Mouse (Mus musculus): ENCODE measurements around the gene Caprin1. TPM values are rescaled to one million over a fixed set of nuclear protein-coding genes. Genes with fewer than 3 reads are reported as not detected.

Gene Caprin1
- polyA plus RNA-seq, 1 experiment: 389 TPM

DNA sequence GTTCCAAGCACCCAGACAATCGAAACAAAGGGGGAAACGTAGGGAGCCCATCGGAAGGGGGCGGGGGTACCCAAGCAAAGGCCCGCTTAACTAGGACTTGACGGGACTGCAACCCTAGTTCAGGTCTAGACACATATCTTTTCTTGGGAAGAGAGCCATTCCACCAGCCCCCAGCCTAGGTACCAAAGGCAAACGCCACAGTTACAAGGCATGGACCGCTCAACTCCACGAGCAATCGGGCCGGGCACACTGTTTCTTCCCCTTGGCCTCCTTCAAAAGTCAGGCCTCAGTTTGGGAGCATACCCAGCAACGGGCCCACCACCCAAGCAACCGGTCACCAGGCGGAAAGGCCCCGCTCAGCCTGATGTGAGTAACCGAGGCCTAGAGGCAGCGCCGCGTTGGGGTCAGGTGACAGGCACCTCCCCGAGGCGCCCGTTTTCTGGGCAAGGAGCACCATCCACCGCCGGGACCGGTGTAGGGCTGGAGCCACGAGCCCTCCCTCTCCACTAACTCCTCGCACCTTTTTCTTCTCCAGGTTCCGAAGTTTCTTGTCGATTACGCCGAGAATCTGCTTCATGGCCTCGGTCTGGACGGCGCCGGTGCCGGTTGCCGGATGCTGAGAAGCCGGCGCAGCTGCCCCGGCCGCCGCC lies 1.1 kb downstream of the Caprin1 start:
- peak; percentile 84 for DNase-seq (ENCODE audit: low read depth)
- no peak for TF ChIP-seq POLR2A (IDR thresholded peaks at IDR 0.05; ENCODE audit: borderline replicate concordance, extremely low read depth, insufficient read depth, insufficient read length, poor library complexity, severe bottlenecking)
- no peak for TF ChIP-seq CTCF (IDR thresholded peaks at IDR 0.05; ENCODE audit: borderline replicate concordance, extremely low read depth, insufficient read depth, insufficient read length)

GRCm38 (mm10) chr2:103795843-103796210 lies 1.6 kb downstream of the Caprin1 start:
- TF ChIP-seq CTCF (IDR thresholded peaks at IDR 0.05; ENCODE audit: borderline replicate concordance, extremely low read depth, insufficient read depth, insufficient read length) (no peak), POLR2A (IDR thresholded peaks at IDR 0.05; ENCODE audit: borderline replicate concordance, extremely low read depth, insufficient read depth, insufficient read length, poor library complexity, severe bottlenecking) (no peak)
- DNase-seq (ENCODE audit: low read depth): peak; percentile 89

- DNase-seq (ENCODE audit: low read depth): no peak
- TF ChIP-seq POLR2A (IDR thresholded peaks at IDR 0.05; ENCODE audit: borderline replicate concordance, extremely low read depth, insufficient read depth, insufficient read length, poor library complexity, severe bottlenecking) (no peak), CTCF (IDR thresholded peaks at IDR 0.05; ENCODE audit: borderline replicate concordance, extremely low read depth, insufficient read depth, insufficient read length) (no peak)
Measured at GRCm38 (mm10) chr2:103792009-103792408, 5.4 kb downstream of the Caprin1 start.

DNA sequence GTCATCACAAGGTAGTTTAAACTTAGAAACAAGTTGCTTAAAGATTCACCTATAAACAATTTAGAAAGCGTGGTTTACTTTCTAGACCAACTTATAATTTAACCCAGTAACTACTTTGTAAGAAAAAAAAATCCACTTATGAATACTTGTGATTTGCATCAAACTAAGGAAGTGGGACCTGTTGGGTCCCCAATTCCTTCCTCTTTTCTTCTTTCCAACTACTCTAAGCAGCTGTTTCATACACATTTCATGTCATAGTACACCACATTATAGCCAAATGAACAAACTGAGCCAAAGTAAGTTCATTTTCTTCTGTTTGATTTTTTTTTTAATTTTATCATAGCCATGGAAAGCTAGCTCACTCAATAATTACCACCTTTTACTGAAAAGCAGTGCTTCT lies 11.7 kb downstream of the Caprin1 start:
- TF ChIP-seq POLR2A (IDR thresholded peaks at IDR 0.05; ENCODE audit: borderline replicate concordance, extremely low read depth, insufficient read depth, insufficient read length, poor library complexity, severe bottlenecking): no peak
- no peak for DNase-seq (ENCODE audit: low read depth)

DNA sequence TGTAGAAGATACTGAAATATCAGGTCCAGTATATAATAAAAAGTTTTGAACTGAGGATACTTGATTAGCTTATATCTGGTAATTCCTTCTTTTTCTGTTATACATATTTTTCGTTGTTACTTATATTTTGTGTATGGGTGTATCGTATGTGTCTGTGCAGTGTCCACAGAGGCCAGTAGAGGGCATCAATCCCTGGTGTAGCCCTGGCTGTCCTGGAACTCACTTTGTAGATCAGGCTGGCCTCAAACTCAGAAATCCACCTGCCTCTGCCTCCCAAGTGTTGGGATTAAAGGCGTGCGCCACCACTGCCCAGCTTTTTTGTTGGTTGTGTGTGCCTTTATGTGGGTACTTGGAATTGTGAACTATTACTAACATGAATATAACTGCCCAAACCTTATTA lies 12.8 kb downstream of the Caprin1 start:
- TF ChIP-seq CTCF (IDR thresholded peaks at IDR 0.05; ENCODE audit: borderline replicate concordance, extremely low read depth, insufficient read depth, insufficient read length) (peak; percentile 22; the same call in 1 of the 2 replicates), POLR2A (IDR thresholded peaks at IDR 0.05; ENCODE audit: borderline replicate concordance, extremely low read depth, insufficient read depth, insufficient read length, poor library complexity, severe bottlenecking) (no peak)
- no peak for DNase-seq (ENCODE audit: low read depth)

DNA sequence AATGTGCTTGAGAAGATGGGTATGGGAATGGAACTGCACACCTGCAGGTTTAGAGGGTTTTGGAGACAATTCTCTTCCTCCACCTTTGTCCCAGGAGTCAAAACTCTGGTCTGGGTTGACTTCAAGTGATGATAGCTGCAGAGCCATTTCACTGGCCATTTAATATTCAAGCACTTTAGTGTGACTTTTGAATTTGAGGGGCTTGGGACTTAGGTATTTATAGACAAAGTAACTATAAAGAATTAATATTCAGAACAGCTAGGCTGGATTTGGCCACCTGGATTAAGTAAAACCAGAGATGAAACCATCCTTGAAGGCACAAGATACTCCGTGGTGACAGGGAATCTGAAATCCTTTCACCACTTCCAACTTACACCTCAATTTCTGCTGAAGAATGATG lies 35.0 kb downstream of the Caprin1 start:
- DNase-seq (ENCODE audit: low read depth): no peak
- TF ChIP-seq CTCF (IDR thresholded peaks at IDR 0.05; ENCODE audit: borderline replicate concordance, extremely low read depth, insufficient read depth, insufficient read length): no peak
- no peak for TF ChIP-seq POLR2A (IDR thresholded peaks at IDR 0.05; ENCODE audit: borderline replicate concordance, extremely low read depth, insufficient read depth, insufficient read length, poor library complexity, severe bottlenecking)

GRCm38 (mm10) chr2:103761993-103762392 lies 35.5 kb downstream of the Caprin1 start:
- no peak for DNase-seq (ENCODE audit: low read depth)
- no peak for TF ChIP-seq CTCF (IDR thresholded peaks at IDR 0.05; ENCODE audit: borderline replicate concordance, extremely low read depth, insufficient read depth, insufficient read length)

GRCm38 (mm10) chr2:103760906-103761716 lies 36.3 kb downstream of the Caprin1 start, which contains the start of gene Nat10:
Nat10 (minus strand) TSS chr2:103761270.
- 0 out of 2 replicates have a peak, but pooled peaks have one; percentile 19 for TF ChIP-seq POLR2A (IDR thresholded peaks at IDR 0.05; ENCODE audit: borderline replicate concordance, extremely low read depth, insufficient read depth, insufficient read length, poor library complexity, severe bottlenecking)
- TF ChIP-seq CTCF (IDR thresholded peaks at IDR 0.05; ENCODE audit: borderline replicate concordance, extremely low read depth, insufficient read depth, insufficient read length): no peak
- DNase-seq (ENCODE audit: low read depth): peak; percentile 100

DNA sequence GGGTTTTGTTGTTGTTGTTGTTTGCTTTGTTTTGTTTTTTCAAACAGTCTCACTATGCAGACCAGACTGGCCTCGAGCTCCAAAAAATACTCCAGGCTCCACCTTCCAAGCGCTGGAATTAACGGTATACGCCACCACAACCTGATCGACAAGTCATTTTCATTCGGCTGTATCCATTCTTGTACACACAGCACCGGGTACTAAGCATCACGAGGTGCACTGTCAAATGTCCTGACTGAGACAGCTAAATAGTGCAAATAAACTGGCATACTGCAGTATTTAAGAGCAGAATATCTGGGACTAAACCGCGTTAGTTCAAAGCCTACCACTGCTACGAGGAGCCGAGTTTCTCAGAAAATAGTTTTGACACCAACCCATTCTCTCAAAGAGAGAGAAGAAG lies 37.0 kb downstream of the Caprin1 start:
- no peak for TF ChIP-seq CTCF (IDR thresholded peaks at IDR 0.05; ENCODE audit: borderline replicate concordance, extremely low read depth, insufficient read depth, insufficient read length)
- TF ChIP-seq POLR2A (IDR thresholded peaks at IDR 0.05; ENCODE audit: borderline replicate concordance, extremely low read depth, insufficient read depth, insufficient read length, poor library complexity, severe bottlenecking): no peak
- peak; percentile 20 for DNase-seq (ENCODE audit: low read depth)

- DNase-seq (ENCODE audit: low read depth): no peak
- TF ChIP-seq POLR2A (IDR thresholded peaks at IDR 0.05; ENCODE audit: borderline replicate concordance, extremely low read depth, insufficient read depth, insufficient read length, poor library complexity, severe bottlenecking) (no peak), CTCF (IDR thresholded peaks at IDR 0.05; ENCODE audit: borderline replicate concordance, extremely low read depth, insufficient read depth, insufficient read length) (no peak)
Measured at GRCm38 (mm10) chr2:103755458-103756085, 41.9 kb downstream of the Caprin1 start.

DNA sequence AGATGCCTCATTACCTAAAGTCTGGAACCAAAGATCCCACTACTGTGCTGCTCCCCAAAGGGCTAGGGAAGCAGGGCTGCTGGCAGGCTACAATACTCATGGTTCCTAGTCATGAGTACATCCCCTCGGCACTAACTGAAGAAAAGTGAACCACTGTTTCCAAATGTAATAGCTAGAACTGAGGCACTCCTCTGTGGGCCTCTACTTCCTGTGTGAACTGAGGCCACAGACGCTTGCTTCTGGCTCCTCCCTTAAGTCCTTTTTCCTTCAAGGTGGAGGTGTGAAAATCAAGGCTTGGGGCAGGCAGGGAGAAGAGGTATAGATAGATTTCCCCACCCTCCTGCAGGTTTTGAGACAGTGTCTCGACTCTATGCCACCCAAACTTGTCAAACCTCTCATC lies 42.8 kb downstream of the Caprin1 start:
- DNase-seq (ENCODE audit: low read depth): no peak
- TF ChIP-seq POLR2A (IDR thresholded peaks at IDR 0.05; ENCODE audit: borderline replicate concordance, extremely low read depth, insufficient read depth, insufficient read length, poor library complexity, severe bottlenecking): no peak
- TF ChIP-seq CTCF (IDR thresholded peaks at IDR 0.05; ENCODE audit: borderline replicate concordance, extremely low read depth, insufficient read depth, insufficient read length): no peak

Data from brain, embryonic 14.5 days (tissue).